Mouse (Mus musculus) cerebellum, adult 2 months (tissue): Measurements from ENCODE around the gene Cd37.

Source experiments
- CTCF ChIP-seq: fragments of 200-500 bp; IDR thresholded peaks from 2 replicates; pipeline ENCODE4 v1.5.1; 2011; ENCODE audit warnings: low read depth, mild to moderate bottlenecking, control low read depth, low read length, moderate library complexity, borderline replicate concordance; ENCODE audit not compliant: insufficient read depth
- POLR2A ChIP-seq: fragments of 200-500 bp; IDR thresholded peaks from 2 replicates; pipeline ENCODE4 v1.6.1; 2011; ENCODE audit warnings: low read length, control low read depth, borderline replicate concordance; ENCODE audit not compliant: insufficient read depth

DNA sequence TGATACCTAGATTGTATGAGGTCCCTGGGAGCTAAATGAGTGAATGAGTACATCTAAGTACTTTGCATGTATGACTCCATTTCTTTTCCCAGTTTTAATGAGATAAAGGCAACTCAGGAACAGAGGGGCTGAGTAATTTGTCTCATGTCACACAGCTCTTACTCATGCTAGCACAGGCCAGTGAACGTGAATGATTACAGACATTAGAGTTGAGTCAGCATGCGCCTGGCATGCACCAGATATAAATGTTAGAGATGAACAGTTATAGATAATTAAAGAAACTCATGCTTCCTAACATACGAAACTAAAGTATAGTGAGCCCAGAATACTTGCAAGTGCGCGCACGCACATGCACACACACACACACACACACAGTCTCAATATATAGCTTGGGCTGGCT is 48.7 kb downstream of the Cd37 start:
- TF ChIP-seq CTCF (no peak), POLR2A (no peak)
